Mouse (Mus musculus): ENCODE data around the gene Ccnb3. TPM values are rescaled to one million over a fixed set of nuclear protein-coding genes. Genes with fewer than 3 reads are reported as not detected.

The Ccnb3 gene
- not detected for total RNA-seq (2023)

GRCm38 (mm10) chrX:7041519-7041918 lies at the start of gene Ccnb3:
Ccnb3 (minus strand) TSS chrX:7041619.

GRCm38 (mm10) chrX:7067219-7067618 lies 25.8 kb upstream of the Ccnb3 start, which contains the start of gene Akap4:
Akap4 (plus strand) TSS chrX:7067519.

Other genes starting within 250 kb of the Ccnb3 start
- gene Akap4, start 25.9 kb upstream of the Ccnb3 start, total RNA-seq (2023): not detected

All from B cell, adult 67 days (primary cell).